Comparison of ENCODE assay signal across 15 mouse cellular contexts in the genomic region with DNA sequence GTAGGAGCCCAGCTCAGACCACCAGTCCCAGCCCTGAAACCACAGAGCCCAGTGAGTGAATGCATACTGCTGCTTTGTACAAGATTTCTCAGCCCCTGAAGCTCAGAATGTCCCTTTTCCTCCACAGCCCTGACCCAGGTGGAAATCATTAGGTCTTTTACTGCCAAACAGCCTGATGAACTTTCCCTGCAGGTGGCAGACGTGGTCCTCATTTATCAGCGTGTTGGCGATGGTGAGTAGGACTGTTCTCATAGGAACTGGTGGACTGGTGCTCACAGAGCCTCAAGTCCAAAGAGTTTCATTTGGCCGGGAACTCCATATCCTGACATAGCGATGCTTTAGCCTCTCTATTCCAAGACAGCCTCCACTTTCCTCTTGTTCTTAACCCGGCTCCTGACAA.
"Had no signal": no experiment of that assay in that cellular context is flagged by ENCODE, and none has a peak within 500 bp of the region (broad histone marks: within the 10 kb centered on the region; RNA-seq: fewer than 3 reads in every experiment).

No protein-coding gene starts in this region.

- H3K27me3 ChIP-seq: liver, embryonic 13.5 days; lung, embryonic 15.5 days; megakaryocyte, embryonic 14.5 days; midbrain, embryonic 15.5 days; neural tube, embryonic 13.5 days had no signal

- H3K4me3 ChIP-seq: liver, embryonic 13.5 days; lung, embryonic 15.5 days; megakaryocyte, embryonic 14.5 days; midbrain, embryonic 15.5 days; neural tube, embryonic 13.5 days had no signal

- H3K4me2 ChIP-seq: liver, embryonic 13.5 days; lung, embryonic 15.5 days; midbrain, embryonic 11.5 days; midbrain, embryonic 15.5 days; neural tube, embryonic 13.5 days had no signal

- H3K9ac ChIP-seq: liver, embryonic 13.5 days; liver, postnatal 0 days; lung, embryonic 15.5 days; midbrain, embryonic 15.5 days; neural tube, embryonic 13.5 days had no signal

- ATAC-seq: liver, postnatal 0 days; midbrain, embryonic 15.5 days had no signal

- H3K27ac ChIP-seq: liver, embryonic 13.5 days; lung, embryonic 15.5 days; macrophage; midbrain, embryonic 15.5 days; neural tube, embryonic 13.5 days had no signal

- H3K9me3 ChIP-seq: liver, embryonic 13.5 days; lung, embryonic 15.5 days; megakaryocyte, embryonic 14.5 days; midbrain, embryonic 15.5 days; neural tube, embryonic 13.5 days had no signal

- H3K4me1 ChIP-seq: lung, embryonic 15.5 days had no signal

- DNase-seq: kidney, adult 18-20 months; kidney, postnatal 14 days; liver; liver, embryonic 13.5 days; liver, postnatal 0 days; lung, postnatal 14 days; retina, postnatal 1 day; right cerebral cortex, postnatal 14 days; thymus, postnatal 36 days had no signal
